Mouse (Mus musculus) G1E (cell line): ENCODE results near the gene Ufl1. TPM values are rescaled to one million over a fixed set of nuclear protein-coding genes. Genes with fewer than 3 reads are reported as not detected.

Experiments used
- ATAC-seq: 2 replicates; pipeline ENCODE4 v1.8.0; 2016; ENCODE audit warnings: mild to moderate bottlenecking; ENCODE audit not compliant: insufficient number of reproducible peaks, poor library complexity, low FRiP score, severe bottlenecking; ENCODE audit errors: extremely low read depth
- DNase-seq: peaks from one replicate; pipeline ENCODE4 v3.0.0; 2012; ENCODE audit warnings: low spot score
- H3K27me3 ChIP-seq: 2 replicates; pipeline ENCODE4 v1.6.1; 2012; ENCODE audit warnings: mild to moderate bottlenecking, low read length, inconsistent platforms; ENCODE audit not compliant: insufficient read depth
- H3K36me3 ChIP-seq: replicated peaks from 2 replicates; pipeline ENCODE3; 2012; ENCODE audit warnings: mild to moderate bottlenecking, inconsistent platforms
- H3K4me1 ChIP-seq: 2 replicates; pipeline ENCODE4 v1.6.1; 2012; ENCODE audit warnings: low read depth, low read length, inconsistent platforms, mixed read lengths; ENCODE audit not compliant: insufficient read depth
- H3K4me3 ChIP-seq: 2 replicates; pipeline ENCODE4 v1.5.1; 2012; ENCODE audit warnings: low read depth, mild to moderate bottlenecking, inconsistent platforms, low read length, moderate library complexity, mixed read lengths
- H3K9me3 ChIP-seq: replicated peaks from 2 replicates; pipeline ENCODE4 v1.6.1; 2012; ENCODE audit warnings: inconsistent platforms
- CTCF ChIP-seq: IDR thresholded peaks from 2 replicates; pipeline ENCODE4 v1.5.1; 2012; ENCODE audit warnings: low read depth, low read length, inconsistent platforms, mixed read lengths
- GATA1 ChIP-seq: IDR thresholded peaks from 2 replicates; pipeline ENCODE4 v1.6.1; 2012; ENCODE audit warnings: borderline replicate concordance, low read length, inconsistent platforms, mixed read lengths
- GATA2 ChIP-seq: IDR thresholded peaks from 2 replicates; pipeline ENCODE4 v1.6.1; 2012; ENCODE audit warnings: low read depth, low read length, inconsistent platforms, borderline replicate concordance
- POLR2AphosphoS5 ChIP-seq: IDR thresholded peaks from 2 replicates; pipeline ENCODE4 v1.6.1; 2012; ENCODE audit warnings: low read depth, low read length, inconsistent platforms; ENCODE audit not compliant: insufficient replicate concordance
- TAL1 ChIP-seq: conservative IDR thresholded peaks from 2 replicates; pipeline ENCODE4 v1.6.1; 2012; ENCODE audit warnings: low read depth, low read length, inconsistent platforms, mixed read lengths
- polyA plus RNA-seq: library from polyadenylated mRNA; stranded (reverse); fragments of >175 nt; gene quantifications from 2 replicates; pipeline ENCODE4 v1.2.3, GENCODE M21; 2012
- total RNA-seq, 2 experiments: library from RNA; stranded (forward) in 1 of 2; stranded (reverse) in 1 of 2; fragments of 200-1000 nt in 1 of 2; fragments of >200 nt in 1 of 2; fragmentation: Nextera tagmentation in 1 of 2; gene quantifications; 2 replicates each; pipeline ENCODE4 v1.2.3; 2014 to 2017

The Ufl1 gene
- total and polyA plus RNA-seq, 3 experiments, result 2.3 to 34.2 (median 26.1) TPM

- Histone ChIP-seq H3K4me1 (no peaks in the 10 kb centered on the region), H3K4me3 (no peak overlapping the region), H3K36me3 (no peaks in the 10 kb centered on the region), H3K27me3 (0 out of 2 replicates have a peak, but pooled peaks cover 2% of the 10 kb centered on the region), H3K9me3 (no peaks in the 10 kb centered on the region)
- DNase-seq, result no peak
- TF ChIP-seq POLR2AphosphoS5 (no peak), TAL1 (no peak), GATA2 (no peak), GATA1 (no peak), CTCF (no peak)
- no peak for ATAC-seq
Measured at GRCm38 (mm10) chr4:25232546-25232945, 49.1 kb downstream of the Ufl1 start.

GRCm38 (mm10) chr4:25227527-25227926 is 54.1 kb downstream of the Ufl1 start:
- no peak for ATAC-seq
- H3K9me3 ChIP-seq, result no peaks in the 10 kb centered on the region
- no peaks in the 10 kb centered on the region for H3K4me1 ChIP-seq
- H3K4me3 ChIP-seq, result no peak overlapping the region
- TF ChIP-seq GATA1, result no peak
- TF ChIP-seq GATA2, result no peak
- TF ChIP-seq TAL1, result no peak
- TF ChIP-seq CTCF, result no peak
- TF ChIP-seq POLR2AphosphoS5, result no peak
- H3K36me3 ChIP-seq, result no peaks in the 10 kb centered on the region
- no peak for DNase-seq
- H3K27me3 ChIP-seq, result no peaks in the 10 kb centered on the region

- H3K4me3 ChIP-seq, result no peak overlapping the region
- no peak for DNase-seq
- TF ChIP-seq CTCF, result no peak
- no peak for TF ChIP-seq POLR2AphosphoS5
- no peak for TF ChIP-seq GATA1
- TF ChIP-seq GATA2, result no peak
- TF ChIP-seq TAL1, result no peak
Measured at GRCm38 (mm10) chr4:25221927-25222326, 59.7 kb downstream of the Ufl1 start.

GRCm38 (mm10) chr4:25213451-25213850 is 68.2 kb downstream of the Ufl1 start:
- no peak for TF ChIP-seq CTCF
- TF ChIP-seq POLR2AphosphoS5, result no peak
- TF ChIP-seq GATA2, result no peak
- TF ChIP-seq TAL1, result no peak
- TF ChIP-seq GATA1, result no peak
- Histone ChIP-seq H3K9me3 (no peaks in the 10 kb centered on the region), H3K4me1 (no peaks in the 10 kb centered on the region), H3K27me3 (no peaks in the 10 kb centered on the region), H3K4me3 (no peak overlapping the region), H3K36me3 (no peaks in the 10 kb centered on the region)
- DNase-seq (no peak), ATAC-seq (no peak)

More at GRCm38 (mm10) chr4:25221927-25222326, 59.7 kb downstream of the Ufl1 start:
- H3K9me3 ChIP-seq, result no peaks in the 10 kb centered on the region
- no peaks in the 10 kb centered on the region for H3K4me1 ChIP-seq
- H3K27me3 ChIP-seq, result no peaks in the 10 kb centered on the region
- no peak for ATAC-seq
- H3K36me3 ChIP-seq, result no peaks in the 10 kb centered on the region

GRCm38 (mm10) chr4:25206166-25206565 is 75.5 kb downstream of the Ufl1 start:
- DNase-seq (no peak), ATAC-seq (no peak)
- no peak for TF ChIP-seq GATA2
- TF ChIP-seq GATA1, result no peak
- no peak for TF ChIP-seq POLR2AphosphoS5
- no peak for TF ChIP-seq TAL1
- no peak for TF ChIP-seq CTCF
- H3K36me3 ChIP-seq, result no peaks in the 10 kb centered on the region
- H3K4me3 ChIP-seq, result no peak overlapping the region
- H3K27me3 ChIP-seq, result 0 out of 2 replicates have a peak, but pooled peaks cover 2% of the 10 kb centered on the region
- H3K4me1 ChIP-seq, result no peaks in the 10 kb centered on the region
- no peaks in the 10 kb centered on the region for H3K9me3 ChIP-seq

Other genes starting within 250 kb of the Ufl1 start
- not detected in 2 replicates for gene Fhl5, start 38.9 kb downstream of the Ufl1 start, total RNA-seq (2014; fragmentation: Nextera tagmentation)
- gene Fhl5, start 38.9 kb downstream of the Ufl1 start, total RNA-seq (2017), result 0.17 and 0.22 TPM in 2 replicates
- gene Fhl5, start 38.9 kb downstream of the Ufl1 start, polyA plus RNA-seq, result not detected in 2 replicates